Mouse (Mus musculus) liver, embryonic 11.5 days (tissue): ENCODE results near the gene Mrpl35. TPM values are rescaled to one million over a fixed set of nuclear protein-coding genes. Genes with fewer than 3 reads are reported as not detected.

ENCODE experiments used
- ATAC-seq: fragments of 200-750 bp; cut with Nextera tagmentation; replicated peaks from 2 replicates; pipeline ENCODE4 v1.8.0; 2017; ENCODE audit warnings: moderate number of reproducible peaks, mild to moderate bottlenecking, moderate TSS enrichment, moderate library complexity; ENCODE audit not compliant: low FRiP score
- DNase-seq: peaks from one replicate; pipeline ENCODE4 v3.0.0-alpha.2; 2017; ENCODE audit warnings: low spot score
- H3K27ac ChIP-seq: fragments of 300-500 bp; sonication (generic); 2 replicates; pipeline ENCODE4 v1.5.1; 2014; ENCODE audit warnings: mild to moderate bottlenecking, low read depth, low read length, control low read depth
- H3K27me3 ChIP-seq: fragments of 300-500 bp; sonication (generic); replicated peaks from 2 replicates; pipeline ENCODE4 v1.6.1; 2014; ENCODE audit warnings: low read length, mixed read lengths; ENCODE audit not compliant: control insufficient read depth, insufficient read depth
- H3K36me3 ChIP-seq: fragments of 300-500 bp; sonication (generic); 2 replicates; pipeline ENCODE4 v1.6.1; 2014; ENCODE audit warnings: mild to moderate bottlenecking, low read length, moderate library complexity, mixed read lengths; ENCODE audit not compliant: control insufficient read depth, insufficient read depth
- H3K4me1 ChIP-seq: fragments of 300-500 bp; sonication (generic); replicated peaks from 2 replicates; pipeline ENCODE4 v1.6.1; 2014; ENCODE audit warnings: low read length, mixed read lengths; ENCODE audit not compliant: control insufficient read depth, insufficient read depth
- H3K4me2 ChIP-seq: fragments of 300-500 bp; sonication (generic); 2 replicates; pipeline ENCODE4 v1.6.1; 2014; ENCODE audit warnings: mild to moderate bottlenecking, control low read depth, moderate library complexity
- H3K4me3 ChIP-seq: fragments of 300-500 bp; sonication (generic); 2 replicates; pipeline ENCODE4 v1.5.1; 2014; ENCODE audit warnings: low read depth, low read length, control low read depth
- H3K9ac ChIP-seq: fragments of 300-500 bp; sonication (generic); 2 replicates; pipeline ENCODE4 v1.6.1; 2014; ENCODE audit warnings: low read depth, low read length, control low read depth
- H3K9me3 ChIP-seq: fragments of 300-500 bp; sonication (generic); 2 replicates; pipeline ENCODE4 v1.6.1; 2016; ENCODE audit warnings: low read length, inconsistent platforms, mixed read lengths; ENCODE audit not compliant: control insufficient read depth
- WGBS: fragments of 180-500 bp; shearing (Covaris S2); extraction: QIAGEN DNeasy Blood & Tissue Kit; methylation state at CpG from one replicate; pipeline ENCODE4 v1.1.7; 2014; 5-methylcytosine and 5-hydroxymethylcytosine counted together
- polyA plus RNA-seq: library from polyadenylated mRNA; unstranded; fragments of >200 nt; fragmentation: Nextera tagmentation; extraction: Ambion mirVana; gene quantifications from 2 replicates; pipeline ENCODE4 v1.2.1, GENCODE M21; 2014

The Mrpl35 gene
- polyA plus RNA-seq, 1 experiment from 2014 or later = 111 TPM

- 85% methylated on average over 7 of the region's 7 CpGs for WGBS
- Histone ChIP-seq H3K36me3 (no peaks in the 10 kb centered on the region), H3K4me3 (no peak overlapping the region), H3K9me3 (no peaks in the 10 kb centered on the region), H3K9ac (no peak overlapping the region), H3K4me1 (no peaks in the 10 kb centered on the region), H3K4me2 (no peak overlapping the region), H3K27ac (no peak overlapping the region), H3K27me3 (no peaks in the 10 kb centered on the region)
- ATAC-seq = no peak
- DNase-seq = no peak
Observed at GRCm38 (mm10) chr6:71780431-71780830, 46.3 kb downstream of the Mrpl35 start.

GRCm38 (mm10) chr6:71779831-71780230 lies 46.9 kb downstream of the Mrpl35 start:
- 73% methylated on average over 2 of the region's 2 CpGs for WGBS
- no peak for ATAC-seq

GRCm38 (mm10) chr6:71778016-71778415 lies 48.8 kb downstream of the Mrpl35 start:
- H3K27ac ChIP-seq = no peak overlapping the region
- no peaks in the 10 kb centered on the region for H3K4me1 ChIP-seq
- WGBS = 92% methylated on average over 5 of the region's 5 CpGs

More at GRCm38 (mm10) chr6:71779831-71780230, 46.9 kb downstream of the Mrpl35 start:
- Histone ChIP-seq H3K9ac (no peak overlapping the region), H3K27ac (no peak overlapping the region), H3K27me3 (no peaks in the 10 kb centered on the region), H3K4me1 (no peaks in the 10 kb centered on the region), H3K4me3 (no peak overlapping the region), H3K4me2 (no peak overlapping the region), H3K36me3 (no peaks in the 10 kb centered on the region), H3K9me3 (no peaks in the 10 kb centered on the region)
- no peak for DNase-seq

GRCm38 (mm10) chr6:71772636-71773208 lies 54.0 kb downstream of the Mrpl35 start:
- H3K9ac ChIP-seq = no peak overlapping the region
- H3K9me3 ChIP-seq = 0 out of 2 replicates have a peak, but pooled peaks cover 5% of the 10 kb centered on the region
- H3K4me2 ChIP-seq = no peak overlapping the region
- no peaks in the 10 kb centered on the region for H3K27me3 ChIP-seq
- WGBS = 87% methylated on average over 7 of the region's 7 CpGs
- H3K4me1 ChIP-seq = 0 out of 2 replicates have a peak, but pooled peaks cover 4% of the 10 kb centered on the region
- H3K27ac ChIP-seq = no peak overlapping the region
- ATAC-seq = no peak
- H3K4me3 ChIP-seq = no peak overlapping the region
- H3K36me3 ChIP-seq = no peaks in the 10 kb centered on the region
- DNase-seq = no peak

More at GRCm38 (mm10) chr6:71778016-71778415, 48.8 kb downstream of the Mrpl35 start:
- Histone ChIP-seq H3K36me3 (no peaks in the 10 kb centered on the region), H3K27me3 (no peaks in the 10 kb centered on the region), H3K9ac (no peak overlapping the region), H3K4me3 (no peak overlapping the region), H3K9me3 (no peaks in the 10 kb centered on the region), H3K4me2 (no peak overlapping the region)
- ATAC-seq (no peak), DNase-seq (no peak)

- H3K4me1 ChIP-seq = 0 out of 2 replicates have a peak, but pooled peaks cover 4% of the 10 kb centered on the region
- no peak overlapping the region for H3K4me3 ChIP-seq
- DNase-seq = no peak
- no peaks in the 10 kb centered on the region for H3K36me3 ChIP-seq
- WGBS = 89% methylated on average over 6 of the region's 6 CpGs
- ATAC-seq = no peak
- no peaks in the 10 kb centered on the region for H3K27me3 ChIP-seq
- no peak overlapping the region for H3K27ac ChIP-seq
- 0 out of 2 replicates have a peak, but pooled peaks cover 5% of the 10 kb centered on the region for H3K9me3 ChIP-seq
- H3K4me2 ChIP-seq = no peak overlapping the region
- no peak overlapping the region for H3K9ac ChIP-seq
Observed at GRCm38 (mm10) chr6:71772156-71772555, 54.6 kb downstream of the Mrpl35 start.

GRCm38 (mm10) chr6:71771282-71771681 lies 55.5 kb downstream of the Mrpl35 start:
- Histone ChIP-seq H3K4me3 (no peak overlapping the region), H3K4me2 (no peak overlapping the region), H3K9me3 (0 out of 2 replicates have a peak, but pooled peaks cover 5% of the 10 kb centered on the region), H3K9ac (no peak overlapping the region), H3K27ac (no peak overlapping the region), H3K4me1 (0 out of 2 replicates have a peak, but pooled peaks cover 4% of the 10 kb centered on the region), H3K27me3 (no peaks in the 10 kb centered on the region), H3K36me3 (no peaks in the 10 kb centered on the region)
- ATAC-seq (no peak), DNase-seq (no peak)
- 88% methylated on average over 4 of the region's 4 CpGs for WGBS

GRCm38 (mm10) chr6:71770856-71771255 lies 55.9 kb downstream of the Mrpl35 start:
- no peak overlapping the region for H3K4me2 ChIP-seq
- H3K9ac ChIP-seq = no peak overlapping the region
- H3K4me1 ChIP-seq = 0 out of 2 replicates have a peak, but pooled peaks cover 4% of the 10 kb centered on the region
- H3K27ac ChIP-seq = no peak overlapping the region
- H3K9me3 ChIP-seq = 0 out of 2 replicates have a peak, but pooled peaks cover 5% of the 10 kb centered on the region
- no peaks in the 10 kb centered on the region for H3K27me3 ChIP-seq
- no peak for ATAC-seq
- H3K4me3 ChIP-seq = no peak overlapping the region
- 96% methylated on average over 4 of the region's 4 CpGs for WGBS
- no peak for DNase-seq
- H3K36me3 ChIP-seq = no peaks in the 10 kb centered on the region

GRCm38 (mm10) chr6:71769901-71770690 lies 56.7 kb downstream of the Mrpl35 start:
- DNase-seq (no peak), ATAC-seq (no peak)
- Histone ChIP-seq H3K27ac (no peak overlapping the region), H3K36me3 (no peaks in the 10 kb centered on the region), H3K4me2 (no peak overlapping the region), H3K9me3 (0 out of 2 replicates have a peak, but pooled peaks cover 5% of the 10 kb centered on the region), H3K9ac (no peak overlapping the region), H3K4me1 (0 out of 2 replicates have a peak, but pooled peaks cover 4% of the 10 kb centered on the region), H3K4me3 (no peak overlapping the region), H3K27me3 (no peaks in the 10 kb centered on the region)
- 75% methylated on average over 12 of the region's 12 CpGs for WGBS
